Mouse (Mus musculus) subcutaneous adipose tissue, adult 2 months (tissue): ENCODE results near the gene Slfn3. TPM values are rescaled to one million over a fixed set of nuclear protein-coding genes. Genes with fewer than 3 reads are reported as not detected.

Experiments
- polyA plus RNA-seq: library from polyadenylated mRNA; depleted of rRNA; stranded (reverse); fragments of >200 nt; gene quantifications from 2 replicates; pipeline ENCODE4 v1.2.3, GENCODE M21; 2012; ENCODE audit warnings: low replicate concordance; rRNA removed

Slfn3 gene
- polyA plus RNA-seq = 1.1 TPM in 2 replicates

GRCm38 (mm10) chr11:83191134-83191893 is at the start of gene Slfn3:
Gene Slfn3, plus strand, starts transcription at chr11:83191330.

GRCm38 (mm10) chr11:83174948-83175539 is 16.1 kb upstream of the Slfn3 start, which contains the start of gene Slfn4:
Gene Slfn4, plus strand, starts transcription at chr11:83175186.

Other genes starting within 250 kb of the Slfn3 start
- 23.4 and 39.9 TPM in 2 replicates for gene Slfn5, start 240.0 kb upstream of the Slfn3 start, polyA plus RNA-seq
- gene Slfn9, start 199.5 kb upstream of the Slfn3 start, polyA plus RNA-seq = 0.95 and 3.2 TPM in 2 replicates
- 0.40 and 1.5 TPM in 2 replicates for gene Slfn8, start 170.5 kb upstream of the Slfn3 start, polyA plus RNA-seq
- 7.2 and 12.0 TPM in 2 replicates for gene Slfn2, start 126.2 kb upstream of the Slfn3 start, polyA plus RNA-seq
- gene Slfn1, start 74.5 kb upstream of the Slfn3 start, polyA plus RNA-seq = 0.59 and 1.6 TPM in 2 replicates
- 0.26 and 1.0 TPM in 2 replicates for gene Slfn4, start 16.1 kb upstream of the Slfn3 start, polyA plus RNA-seq
- not detected in 2 replicates for gene Slfn14, start 95.4 kb downstream of the Slfn3 start, polyA plus RNA-seq
- gene Ap2b1, start 107.7 kb downstream of the Slfn3 start, polyA plus RNA-seq = 45.1 and 61.0 TPM in 2 replicates
- 10.3 and 12.4 TPM in 2 replicates for gene Pex12, start 111.3 kb downstream of the Slfn3 start, polyA plus RNA-seq
- gene Rasl10b, start 217.8 kb downstream of the Slfn3 start, polyA plus RNA-seq = 0.44 and 3.0 TPM in 2 replicates
- gene Gas2l2, start 238.1 kb downstream of the Slfn3 start, polyA plus RNA-seq = 0.09 and 0.16 TPM in 2 replicates
- 2.4 and 2.5 TPM in 2 replicates for gene 1700020L24Rik, start 246.3 kb downstream of the Slfn3 start, polyA plus RNA-seq